Mouse (Mus musculus) brown adipose tissue, adult 24 weeks (tissue): ENCODE results near the gene Crtap. TPM values are rescaled to one million over a fixed set of nuclear protein-coding genes. Genes with fewer than 3 reads are reported as not detected.
"Not testable (repeated sequence)": the region's sequence is repeated elsewhere in the genome, so short reads cannot be mapped to it uniquely, and the experiment has no call there.

Experiments
- H3K27ac ChIP-seq: fragments of 200-500 bp; replicated peaks from 2 replicates; pipeline ENCODE4 v1.5.1; 2012; ENCODE audit warnings: low read depth, mild to moderate bottlenecking, low read length
- H3K4me1 ChIP-seq: fragments of 200-500 bp; 2 replicates; pipeline ENCODE4 v1.6.1; 2012; ENCODE audit warnings: low read length, mixed read lengths; ENCODE audit not compliant: control insufficient read depth, insufficient read depth, insufficient read length
- H3K4me3 ChIP-seq: fragments of 200-500 bp; 2 replicates; pipeline ENCODE4 v1.5.1; 2012; ENCODE audit warnings: low read depth, mild to moderate bottlenecking, low read length, moderate library complexity; ENCODE audit not compliant: insufficient read depth
- polyA plus RNA-seq: library from polyadenylated mRNA; stranded (reverse); fragments of >200 nt; gene quantifications from 2 replicates; pipeline ENCODE4 v1.2.4, GENCODE M21; 2012; ENCODE audit not compliant: missing spikeins, insufficient read depth, insufficient read length

Gene Crtap
- polyA plus RNA-seq, 1 experiment = 53.4 TPM

GRCm38 (mm10) chr9:114410313-114410862, 19.9 kb upstream of the Crtap start:
- Histone ChIP-seq H3K4me3 (no peak overlapping the region), H3K27ac (no peak overlapping the region), H3K4me1 (no peaks in the 10 kb centered on the region)

DNA sequence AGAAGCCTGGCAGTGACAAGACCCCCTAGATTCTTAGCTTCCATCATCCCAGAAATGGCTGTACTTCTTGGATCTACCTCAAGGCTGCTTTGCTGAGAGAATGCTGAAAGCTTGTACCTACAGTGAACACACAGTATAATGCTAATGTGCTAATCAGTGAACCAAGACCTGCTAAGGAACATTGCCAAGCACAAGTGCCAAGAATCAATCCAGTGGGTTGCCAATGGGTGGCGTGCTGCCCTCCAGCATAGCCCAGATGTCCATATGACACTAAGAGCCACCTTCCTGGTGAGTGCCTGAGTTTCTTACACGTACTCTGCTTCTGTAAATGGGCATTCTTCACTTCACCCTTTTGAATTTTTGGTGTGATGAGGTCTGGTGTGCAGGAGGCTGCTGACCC, 17.2 kb upstream of the Crtap start:
- Histone ChIP-seq H3K4me3 (no peak overlapping the region), H3K4me1 (no peaks in the 10 kb centered on the region), H3K27ac (no peak overlapping the region)

DNA sequence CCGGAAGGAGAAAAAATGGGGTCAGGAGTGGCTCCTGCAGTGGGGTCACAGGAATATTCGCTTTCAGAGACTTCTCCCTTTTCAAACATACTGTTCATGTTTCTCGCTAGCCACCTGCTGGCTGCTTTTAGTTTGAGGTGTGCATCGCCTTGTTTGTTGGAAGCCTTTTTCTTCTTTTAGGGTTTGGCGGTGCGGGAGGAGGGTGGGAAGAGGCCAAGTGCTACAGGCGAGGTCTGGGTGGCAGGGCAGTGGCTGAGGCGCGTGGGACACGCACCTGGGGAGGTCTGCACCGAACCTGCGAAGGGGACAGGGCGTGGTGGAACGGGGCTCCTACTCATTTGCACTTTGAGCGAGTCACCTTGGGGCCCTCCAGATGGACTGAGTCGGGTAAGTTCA, 11.2 kb upstream of the Crtap start:
- H3K4me3 ChIP-seq = peak overlapping the region; percentile 84
- H3K27ac ChIP-seq = no peak overlapping the region

DNA sequence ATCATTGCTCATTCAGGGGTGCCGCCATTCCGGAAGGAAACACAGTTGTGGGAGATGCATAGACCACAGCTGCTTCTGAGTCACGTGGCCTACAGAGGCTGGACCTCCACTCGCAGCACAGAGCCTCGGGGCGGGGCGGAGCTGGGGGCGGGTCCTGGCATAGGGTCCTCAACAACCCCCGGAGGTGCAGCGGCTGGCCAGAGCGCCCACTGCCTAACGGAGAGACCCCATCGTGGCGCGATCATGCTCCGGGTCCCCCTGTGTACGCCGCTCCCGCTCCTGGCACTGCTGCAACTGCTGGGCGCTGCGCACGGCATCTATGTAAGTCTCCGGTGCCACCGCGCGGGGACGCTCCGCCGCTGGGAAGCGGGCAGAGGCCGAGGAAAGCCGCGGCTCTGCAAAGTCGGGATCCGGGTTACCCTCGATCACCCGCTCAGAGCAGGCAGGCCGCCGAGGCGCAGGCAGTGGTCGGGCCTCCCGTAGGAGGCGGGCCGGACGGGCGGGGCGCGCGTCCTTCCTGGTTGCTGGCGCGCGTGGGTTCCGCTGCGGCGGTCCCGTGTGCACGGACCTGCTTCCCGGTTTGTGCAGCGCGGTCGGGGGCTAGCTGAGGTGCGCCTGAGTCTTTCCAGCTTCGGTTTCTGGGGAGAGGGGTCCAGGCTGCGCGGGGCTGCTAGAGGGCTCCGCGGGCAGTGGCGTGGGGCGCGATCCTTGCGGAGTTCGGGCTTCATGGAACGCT, 10.6 kb upstream of the Crtap start, which contains the start of the genes Glb1 and Tmppe:
Gene Glb1, plus strand, starts transcription at position 128 of the 736 bp plus-strand sequence.
Gene Tmppe, plus strand, starts transcription at position 157 of the 736 bp plus-strand sequence.
- Histone ChIP-seq H3K4me1 (no peaks in the 10 kb centered on the region), H3K4me3 (peak within 1 kb of the TSS; percentile 84), H3K27ac (peak within 1 kb of the TSS; percentile 90)

More for the DNA sequence above, 11.2 kb upstream of the Crtap start:
- H3K4me1 ChIP-seq = no peaks in the 10 kb centered on the region

DNA sequence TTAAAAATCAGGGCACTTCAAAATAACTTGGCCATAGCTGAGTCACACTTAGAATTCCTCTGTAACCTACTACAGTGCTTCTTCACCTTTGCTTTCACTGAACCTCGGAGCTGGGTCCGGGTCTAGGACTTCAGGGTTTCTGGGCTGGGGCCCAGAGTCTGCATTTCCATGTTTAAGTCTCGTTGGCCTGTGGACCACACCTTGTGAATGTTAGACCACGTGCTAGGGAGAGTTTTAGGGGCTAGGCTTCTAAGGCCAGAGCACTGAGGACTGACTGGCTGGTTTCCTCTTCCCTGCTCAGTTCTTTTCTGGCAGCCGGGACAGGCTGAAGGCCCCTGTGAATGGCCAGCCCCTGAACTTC, 10.1 kb upstream of the Crtap start:
- Histone ChIP-seq H3K4me3 (peak overlapping the region; percentile 84), H3K4me1 (no peaks in the 10 kb centered on the region), H3K27ac (peak overlapping the region; percentile 49)

- H3K27ac ChIP-seq = no peak overlapping the region
- no peaks in the 10 kb centered on the region for H3K4me1 ChIP-seq
- no peak overlapping the region for H3K4me3 ChIP-seq
These were observed 9.2 kb upstream of the Crtap start for GRCm38 (mm10) chr9:114399680-114400079.

DNA sequence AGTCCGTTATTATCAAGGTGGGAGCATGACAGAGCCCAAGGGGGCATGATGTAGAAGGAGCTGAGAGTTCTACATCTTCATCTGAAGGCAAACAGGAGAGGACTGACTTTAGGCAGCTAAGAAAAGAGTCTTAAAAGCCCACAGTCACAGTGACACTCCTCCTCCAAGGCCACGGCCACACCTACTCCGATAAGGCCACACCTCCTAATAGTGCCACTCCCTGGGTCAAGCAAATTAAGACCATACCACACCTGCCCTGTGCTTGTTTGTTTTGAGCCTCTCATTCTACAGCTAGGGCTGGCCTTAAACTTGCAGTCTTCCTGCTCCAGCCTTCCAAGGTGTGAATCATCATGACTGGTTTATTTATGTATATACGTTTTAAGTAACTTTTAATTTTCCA, 4.8 kb upstream of the Crtap start:
- H3K4me1 ChIP-seq = no peaks in the 10 kb centered on the region
- H3K4me3 ChIP-seq = no peak overlapping the region
- no peak overlapping the region for H3K27ac ChIP-seq

- H3K4me3 ChIP-seq = no peak overlapping the region
- H3K4me1 ChIP-seq = no peaks in the 10 kb centered on the region
- no peak overlapping the region for H3K27ac ChIP-seq
These were observed 4.2 kb upstream of the Crtap start for GRCm38 (mm10) chr9:114394677-114395076.

DNA sequence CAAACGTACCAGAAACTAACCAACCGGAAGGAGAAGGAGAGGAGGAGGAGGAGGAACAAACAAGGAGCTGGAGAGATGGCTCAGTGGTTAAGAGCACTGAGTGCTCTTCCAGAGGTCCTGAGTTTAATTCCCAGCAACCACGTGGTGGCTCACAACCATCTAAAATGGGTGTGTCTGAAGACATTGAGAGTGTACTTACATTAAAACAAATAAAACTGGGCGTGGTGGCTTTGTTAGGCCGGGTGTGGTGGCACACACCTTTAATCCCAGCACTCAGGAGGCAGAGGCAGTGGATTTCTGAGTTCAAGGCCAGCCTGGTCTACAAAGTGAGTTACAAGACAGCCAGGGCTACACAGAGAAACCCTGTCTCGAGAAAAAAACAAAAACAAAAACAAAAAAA, 3.7 kb upstream of the Crtap start:
- H3K27ac ChIP-seq, H3K4me1 ChIP-seq, H3K4me3 ChIP-seq: not testable (repeated sequence)

DNA sequence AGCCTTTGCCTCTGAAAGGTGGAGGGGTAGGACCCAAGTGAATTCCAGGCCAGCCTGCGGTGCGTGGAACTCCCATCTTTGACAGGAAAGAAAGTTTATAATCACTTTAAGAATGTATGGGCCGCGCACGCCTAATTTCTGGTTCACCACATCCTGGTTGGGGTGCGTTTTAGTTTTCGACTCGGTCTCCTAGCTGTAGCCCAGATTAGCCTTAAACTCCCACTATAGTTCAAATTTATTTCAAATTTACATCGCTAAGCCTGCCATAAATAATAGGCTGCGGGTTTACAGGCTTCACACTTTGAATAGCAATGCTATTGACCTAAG, 237 bp upstream of the Crtap start:
- no peak overlapping the region for H3K27ac ChIP-seq
- peak overlapping the region; percentile 72 for H3K4me3 ChIP-seq
- 0 out of 2 replicates have a peak, but pooled peaks cover 8% of the 10 kb centered on the region for H3K4me1 ChIP-seq

- Histone ChIP-seq H3K27ac (no peak overlapping the region), H3K4me1 (0 out of 2 replicates have a peak, but pooled peaks cover 8% of the 10 kb centered on the region), H3K4me3 (peak overlapping the region; percentile 24; the same call in 1 of the 2 replicates)
These were observed 1.0 kb downstream of the Crtap start for GRCm38 (mm10) chr9:114389371-114389904.

GRCm38 (mm10) chr9:114388701-114389370, 1.6 kb downstream of the Crtap start:
- 0 out of 2 replicates have a peak overlapping the region, but pooled peaks have one; percentile 24 for H3K4me3 ChIP-seq
- no peak overlapping the region for H3K27ac ChIP-seq
- 0 out of 2 replicates have a peak, but pooled peaks cover 8% of the 10 kb centered on the region for H3K4me1 ChIP-seq

DNA sequence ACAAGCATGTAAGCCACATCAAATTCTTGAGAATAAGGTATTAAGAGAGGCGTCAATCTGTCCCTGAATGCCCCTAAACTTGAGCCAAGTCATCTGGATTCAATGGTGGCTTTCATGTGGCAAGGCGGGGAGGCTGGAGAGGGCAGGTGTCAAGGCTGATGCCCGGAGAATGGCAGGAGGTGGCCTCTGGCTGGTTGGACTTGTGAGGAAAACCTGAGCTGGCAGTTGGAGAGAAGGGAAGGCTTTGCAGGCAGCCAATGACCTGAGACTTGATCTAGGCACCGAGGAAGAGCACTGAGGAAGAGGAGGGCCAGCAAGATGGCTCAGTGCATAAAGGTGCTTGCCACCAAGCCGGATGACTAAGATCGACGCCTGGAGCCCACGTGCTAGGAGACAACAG, 2.2 kb downstream of the Crtap start:
- 0 out of 2 replicates have a peak, but pooled peaks cover 8% of the 10 kb centered on the region for H3K4me1 ChIP-seq
- no peak overlapping the region for H3K27ac ChIP-seq
- no peak overlapping the region for H3K4me3 ChIP-seq

DNA sequence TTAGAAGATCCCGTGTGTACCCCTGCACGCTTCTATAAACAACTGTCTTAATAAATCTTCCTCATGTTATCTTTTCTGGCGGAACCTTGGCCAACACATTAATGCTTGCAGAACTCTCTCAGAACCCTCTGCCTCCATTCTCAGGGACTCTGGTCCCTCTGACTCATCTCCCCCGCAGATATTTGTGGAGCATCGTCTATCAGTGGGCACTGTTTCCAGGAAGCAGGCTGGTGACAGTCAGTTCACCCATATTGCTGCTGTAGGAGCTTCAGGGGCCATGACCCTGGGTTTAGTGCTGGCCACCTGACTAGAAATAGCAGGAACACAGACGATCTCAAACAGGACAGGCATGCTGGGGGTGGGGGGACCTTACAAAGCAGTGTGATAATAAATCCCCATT, 3.4 kb downstream of the Crtap start:
- Histone ChIP-seq H3K27ac (no peak overlapping the region), H3K4me3 (no peak overlapping the region), H3K4me1 (0 out of 2 replicates have a peak, but pooled peaks cover 8% of the 10 kb centered on the region)

GRCm38 (mm10) chr9:114385160-114385559, 5.3 kb downstream of the Crtap start:
- Histone ChIP-seq H3K27ac (no peak overlapping the region), H3K4me1 (0 out of 2 replicates have a peak, but pooled peaks cover 8% of the 10 kb centered on the region), H3K4me3 (no peak overlapping the region)
